Mouse (Mus musculus) myocyte (in vitro differentiated cells): ENCODE measurements at regions not wholly inside any gene's neighbourhood (a gene's known extent, or its start where the extent isn't known, plus 50 kb on each side); places are given as distances from the start of the nearest gene placed in this dataset.
A peak's percentile ranks its signal among the peaks of the same experiment; 100 is the strongest.

ENCODE experiments used
- H3K27me3 ChIP-seq: one replicate; pipeline ENCODE4 v1.6.1; 2011; ENCODE audit not compliant: control insufficient read depth, insufficient read depth, insufficient read length
- H3K36me3 ChIP-seq: one replicate; pipeline ENCODE4 v1.6.1; 2011; ENCODE audit not compliant: control insufficient read depth, insufficient read depth
- H3K4me2 ChIP-seq: one replicate; pipeline ENCODE4 v1.6.1; 2011; ENCODE audit warnings: low read depth, control low read depth
- H3K4me3 ChIP-seq: one replicate; pipeline ENCODE4 v1.5.1; 2011; ENCODE audit warnings: mild to moderate bottlenecking, control low read depth, moderate library complexity
- H3K79me2 ChIP-seq: one replicate; pipeline ENCODE4 v1.6.1; 2011; ENCODE audit not compliant: control insufficient read depth, insufficient read depth
- H3ac ChIP-seq: one replicate; pipeline ENCODE4 v1.6.1; 2011; ENCODE audit not compliant: control insufficient read depth, insufficient read length
- CEBPB ChIP-seq: IDR thresholded peaks from 2 replicates; pipeline ENCODE4 v1.6.1; 2011; ENCODE audit warnings: mild to moderate bottlenecking, moderate library complexity; ENCODE audit not compliant: poor library complexity, insufficient read depth, severe bottlenecking
- E2F4 ChIP-seq: IDR thresholded peaks from one replicate; pipeline ENCODE4 v1.6.1; 2011; ENCODE audit warnings: mild to moderate bottlenecking, control low read depth, moderate library complexity; ENCODE audit not compliant: insufficient read depth
- MAX ChIP-seq: IDR thresholded peaks from one replicate; pipeline ENCODE4 v1.6.1; 2011; ENCODE audit warnings: low read depth, mild to moderate bottlenecking, control low read depth
- MYOD1 ChIP-seq, 3 experiments: IDR thresholded peaks; one replicate each; pipeline ENCODE4 v1.6.1; 2011; ENCODE audit warnings: control low read depth in 2 of 3, low read depth in 2 of 3, mild to moderate bottlenecking in 2 of 3, moderate library complexity in 1 of 3; ENCODE audit not compliant: insufficient read length in 2 of 3, control insufficient read depth in 1 of 3
- MYOG ChIP-seq, 3 experiments: IDR thresholded peaks; one replicate each; pipeline ENCODE4 v1.6.1; 2011; ENCODE audit warnings: control low read depth in 2 of 3, low read depth in 2 of 3, mild to moderate bottlenecking in 2 of 3; ENCODE audit not compliant: insufficient read length in 2 of 3, control insufficient read depth in 1 of 3, insufficient read depth in 1 of 3
- POLR2A ChIP-seq: IDR thresholded peaks from one replicate; pipeline ENCODE4 v1.6.1; 2011; ENCODE audit warnings: low read depth, mild to moderate bottlenecking, control low read depth, moderate library complexity; ENCODE audit not compliant: insufficient read length
- POLR2AphosphoS2 ChIP-seq: IDR thresholded peaks from one replicate; pipeline ENCODE4 v1.6.1; 2011; ENCODE audit warnings: low read depth, control low read depth; ENCODE audit not compliant: insufficient read length
- REST ChIP-seq: IDR thresholded peaks from one replicate; pipeline ENCODE4 v1.6.1; 2011; ENCODE audit warnings: mild to moderate bottlenecking, control low read depth, moderate library complexity; ENCODE audit not compliant: insufficient read depth, insufficient read length
- SRF ChIP-seq: IDR thresholded peaks from one replicate; pipeline ENCODE4 v1.6.1; 2011; ENCODE audit warnings: low read depth; ENCODE audit not compliant: control insufficient read depth, insufficient read length
- TCF12 ChIP-seq: IDR thresholded peaks from one replicate; pipeline ENCODE4 v1.6.1; 2011; ENCODE audit warnings: mild to moderate bottlenecking, control low read depth; ENCODE audit not compliant: poor library complexity, insufficient read depth, severe bottlenecking
- TCF3 ChIP-seq: IDR thresholded peaks from one replicate; pipeline ENCODE4 v1.6.1; 2011; ENCODE audit warnings: low read depth, control low read depth; ENCODE audit not compliant: insufficient read length
- USF1 ChIP-seq: IDR thresholded peaks from one replicate; pipeline ENCODE4 v1.6.1; 2011; ENCODE audit warnings: low read depth, mild to moderate bottlenecking, control low read depth, moderate library complexity

- Histone ChIP-seq H3K4me2 (peak overlapping the region; percentile 55), H3K4me3 (no peak overlapping the region), H3K79me2 (no peaks in the 10 kb centered on the region), H3K27me3 (no peaks in the 10 kb centered on the region), H3ac (no peak overlapping the region), H3K36me3 (no peaks in the 10 kb centered on the region)
- no peak for TF ChIP-seq POLR2AphosphoS2
- TF ChIP-seq CEBPB, result no peak
- TF ChIP-seq MAX, result no peak
- peak; percentile 99 to 100 (median 100) for TF ChIP-seq MYOD1 (IDR thresholded peaks at IDR 0.05; ENCODE audit: control insufficient read depth in 1 of 3, insufficient read length in 2 of 3, low read depth in 2 of 3)
- peak; percentile 90 for TF ChIP-seq TCF3
- TF ChIP-seq POLR2A, result no peak
- TF ChIP-seq USF1, result no peak
- TF ChIP-seq MYOG (IDR thresholded peaks at IDR 0.05; ENCODE audit: control insufficient read depth in 1 of 3, insufficient read depth in 1 of 3, insufficient read length in 2 of 3, low read depth in 2 of 3), result peak; percentile 72 to 97 (median 94)
- no peak for TF ChIP-seq REST
- TF ChIP-seq TCF12, result peak; percentile 97
- TF ChIP-seq SRF, result peak; percentile 93
- TF ChIP-seq E2F4, result no peak
Observed at GRCm38 (mm10) chr15:65585566-65585965, 570.9 kb upstream of the Gm21961 start.

- Histone ChIP-seq H3K4me2 (no peak overlapping the region), H3K27me3 (no peaks in the 10 kb centered on the region), H3K4me3 (no peak overlapping the region), H3K79me2 (no peaks in the 10 kb centered on the region), H3ac (no peak overlapping the region), H3K36me3 (no peaks in the 10 kb centered on the region)
- TF ChIP-seq POLR2A, result no peak
- TF ChIP-seq TCF12, result no peak
- no peak for TF ChIP-seq SRF
- TF ChIP-seq MYOG (IDR thresholded peaks at IDR 0.05; ENCODE audit: control insufficient read depth in 1 of 3, insufficient read depth in 1 of 3, insufficient read length in 2 of 3, low read depth in 2 of 3), result no peak
- TF ChIP-seq REST, result no peak
- TF ChIP-seq MAX, result no peak
- no peak for TF ChIP-seq POLR2AphosphoS2
- no peak for TF ChIP-seq E2F4
Observed at GRCm38 (mm10) chr15:65579353-65579752, 564.6 kb upstream of the Gm21961 start.

GRCm38 (mm10) chr15:65567931-65568330, 553.2 kb upstream of the Gm21961 start:
- no peak for TF ChIP-seq TCF12
- no peak for TF ChIP-seq MAX
- no peak for TF ChIP-seq SRF
- no peak for TF ChIP-seq REST
- no peak for TF ChIP-seq POLR2A
- TF ChIP-seq E2F4, result no peak
- no peaks in the 10 kb centered on the region for H3K27me3 ChIP-seq
- H3K36me3 ChIP-seq, result no peaks in the 10 kb centered on the region
- H3K4me2 ChIP-seq, result no peak overlapping the region
- H3ac ChIP-seq, result no peak overlapping the region
- no peak overlapping the region for H3K4me3 ChIP-seq
- no peaks in the 10 kb centered on the region for H3K79me2 ChIP-seq

- Histone ChIP-seq H3K79me2 (no peaks in the 10 kb centered on the region), H3K27me3 (no peaks in the 10 kb centered on the region), H3K4me2 (no peak overlapping the region), H3ac (no peak overlapping the region), H3K4me3 (no peak overlapping the region), H3K36me3 (no peaks in the 10 kb centered on the region)
- no peak for TF ChIP-seq MAX
- no peak for TF ChIP-seq TCF3
- no peak for TF ChIP-seq REST
- TF ChIP-seq MYOD1 (IDR thresholded peaks at IDR 0.05; ENCODE audit: control insufficient read depth in 1 of 3, insufficient read length in 2 of 3, low read depth in 2 of 3), result no peak
- TF ChIP-seq USF1, result no peak
- no peak for TF ChIP-seq POLR2AphosphoS2
- TF ChIP-seq E2F4, result no peak
- no peak for TF ChIP-seq TCF12
- no peak for TF ChIP-seq POLR2A
- TF ChIP-seq CEBPB, result no peak
- TF ChIP-seq SRF, result no peak
- no peak for TF ChIP-seq MYOG (IDR thresholded peaks at IDR 0.05; ENCODE audit: control insufficient read depth in 1 of 3, insufficient read depth in 1 of 3, insufficient read length in 2 of 3, low read depth in 2 of 3)
Observed at GRCm38 (mm10) chr15:65557846-65558835, 543.4 kb upstream of the Gm21961 start.
